Mouse (Mus musculus) stomach, postnatal 0 days (tissue): ENCODE results near the gene Srgn.

Source experiments
- CTCF ChIP-seq: IDR thresholded peaks from 2 replicates; pipeline ENCODE4 v1.5.1; 2016; ENCODE audit warnings: antibody characterized with exemption, low read depth, mild to moderate bottlenecking, moderate library complexity
- EP300 ChIP-seq: optimal IDR thresholded peaks from 2 replicates; pipeline ENCODE3; 2016; ENCODE audit warnings: antibody characterized with exemption

- TF ChIP-seq EP300 (no peak), CTCF (no peak)
These were observed 46.0 kb downstream of the Srgn start for GRCm38 (mm10) chr10:62481108-62481852.
